Mouse (Mus musculus) layer of hippocampus, adult 8-10 months (tissue): Measurements from ENCODE around the gene Rnf133. TPM values are rescaled to one million over a fixed set of nuclear protein-coding genes. Genes with fewer than 3 reads are reported as not detected.

ENCODE experiments used
- DNase-seq, 2 experiments: peaks; one replicate each; pipeline ENCODE4 v3.0.0; 2022; ENCODE audit warnings: low spot score in 2 of 2
- total RNA-seq, 4 experiments: library from RNA; stranded (reverse); gene quantifications; 2 replicates each; pipeline ENCODE4 v1.2.4; 2022

Gene Rnf133
- total RNA-seq = 1 to 10 TPM in 2 of 4 experiments, under 1 TPM in 2; 0.41 to 1.5 (median 0.92) TPM

- no peak for DNase-seq
These were observed at the start of gene Rnf133 for GRCm38 (mm10) chr6:23650205-23650604. TSS of gene Rnf133 (minus strand) at chr6:23650305.

GRCm38 (mm10) chr6:23678172-23678571, 28.1 kb upstream of the Rnf133 start:
- DNase-seq = no peak

GRCm38 (mm10) chr6:23655036-23655435, 4.9 kb upstream of the Rnf133 start, which contains the start of gene Rnf148:
TSS of gene Rnf148 (minus strand) at chr6:23655136.
- no peak for DNase-seq

GRCm38 (mm10) chr6:23648732-23649131, 1.4 kb downstream of the Rnf133 start:
- no peak for DNase-seq

- no peak for DNase-seq
These were observed 2.4 kb downstream of the Rnf133 start for GRCm38 (mm10) chr6:23647627-23648247.

- peak in 1 of 2 experiments; percentile 46 for DNase-seq
These were observed 13.0 kb downstream of the Rnf133 start for GRCm38 (mm10) chr6:23637081-23637480.

GRCm38 (mm10) chr6:23635208-23635607, 14.9 kb downstream of the Rnf133 start:
- no peak for DNase-seq

- DNase-seq = no peak
These were observed 16.1 kb downstream of the Rnf133 start for GRCm38 (mm10) chr6:23634016-23634415.

GRCm38 (mm10) chr6:23630465-23630864, 19.6 kb downstream of the Rnf133 start:
- DNase-seq = no peak

Other genes with a start within 250 kb of the Rnf133 start
- 1 to 10 TPM in 1 of 4 experiments, under 1 TPM in 3; 0.27 to 1.0 (median 0.65) TPM for gene Rnf148, start 4.8 kb upstream of the Rnf133 start, total RNA-seq
- 10 to 100 TPM; 68.5 to 82.2 (median 77.5) TPM for gene Cadps2, start 189.1 kb upstream of the Rnf133 start, total RNA-seq